Mouse (Mus musculus) myocyte (in vitro differentiated cells): ENCODE results near the gene Hlcs.

ENCODE experiments used
- MAX ChIP-seq: IDR thresholded peaks from one replicate; pipeline ENCODE4 v1.6.1; 2011; ENCODE audit warnings: low read depth, mild to moderate bottlenecking, control low read depth
- MYOG ChIP-seq, 3 experiments: IDR thresholded peaks; one replicate each; pipeline ENCODE4 v1.6.1; 2011; ENCODE audit warnings: control low read depth in 2 of 3, low read depth in 2 of 3, mild to moderate bottlenecking in 2 of 3; ENCODE audit not compliant: insufficient read length in 2 of 3, control insufficient read depth in 1 of 3, insufficient read depth in 1 of 3
- POLR2A ChIP-seq: IDR thresholded peaks from one replicate; pipeline ENCODE4 v1.6.1; 2011; ENCODE audit warnings: low read depth, mild to moderate bottlenecking, control low read depth, moderate library complexity; ENCODE audit not compliant: insufficient read length
- POLR2AphosphoS2 ChIP-seq: IDR thresholded peaks from one replicate; pipeline ENCODE4 v1.6.1; 2011; ENCODE audit warnings: low read depth, control low read depth; ENCODE audit not compliant: insufficient read length
- SRF ChIP-seq: IDR thresholded peaks from one replicate; pipeline ENCODE4 v1.6.1; 2011; ENCODE audit warnings: low read depth; ENCODE audit not compliant: control insufficient read depth, insufficient read length
- TCF12 ChIP-seq: IDR thresholded peaks from one replicate; pipeline ENCODE4 v1.6.1; 2011; ENCODE audit warnings: mild to moderate bottlenecking, control low read depth; ENCODE audit not compliant: poor library complexity, insufficient read depth, severe bottlenecking
- USF1 ChIP-seq: IDR thresholded peaks from one replicate; pipeline ENCODE4 v1.6.1; 2011; ENCODE audit warnings: low read depth, mild to moderate bottlenecking, control low read depth, moderate library complexity

GRCm38 (mm10) chr16:94173361-94173760 is 140.0 kb downstream of the Hlcs start:
- TF ChIP-seq SRF, result no peak
- no peak for TF ChIP-seq MAX
- no peak for TF ChIP-seq USF1
- no peak for TF ChIP-seq TCF12
- no peak for TF ChIP-seq POLR2A
- TF ChIP-seq POLR2AphosphoS2, result no peak
- TF ChIP-seq MYOG (IDR thresholded peaks at IDR 0.05; ENCODE audit: control insufficient read depth in 1 of 3, insufficient read depth in 1 of 3, insufficient read length in 2 of 3, low read depth in 2 of 3), result no peak
